Mouse (Mus musculus): Measurements from ENCODE around the gene Rabgap1l. TPM values are rescaled to one million over a fixed set of nuclear protein-coding genes. Genes with fewer than 3 reads are reported as not detected.

Gene Rabgap1l
- polyA plus RNA-seq, 1 experiment, result 37.1 TPM

- Histone ChIP-seq H3K36me3 (ENCODE audit: control insufficient read depth, insufficient read depth, low read length, poor library complexity, severe bottlenecking) (no peaks in the 10 kb centered on the region), H3K4me3 (ENCODE audit: low read depth, low read length) (no peak overlapping the region), H3K9me3 (replicated peaks; ENCODE audit: control insufficient read depth, insufficient read depth, low read length, poor library complexity, severe bottlenecking) (no peaks in the 10 kb centered on the region), H3K9ac (ENCODE audit: low read depth, poor library complexity, severe bottlenecking) (no peak overlapping the region), H3K27ac (ENCODE audit: insufficient read depth, low read length) (no peak overlapping the region), H3K27me3 (ENCODE audit: control insufficient read depth, insufficient read depth, low read length, poor library complexity, severe bottlenecking) (no peaks in the 10 kb centered on the region), H3K4me1 (ENCODE audit: control insufficient read depth, insufficient read depth, low read length) (no peaks in the 10 kb centered on the region)
- TF ChIP-seq POLR2A (IDR thresholded peaks at IDR 0.05; ENCODE audit: insufficient read depth, low read length) (no peak), EP300 (IDR thresholded peaks at IDR 0.05; ENCODE audit: insufficient read depth, low read depth, low read length) (no peak), CTCF (IDR thresholded peaks at IDR 0.05; ENCODE audit: low read depth, low read length) (no peak)
These were observed 529.2 kb downstream of the Rabgap1l start for GRCm38 (mm10) chr1:160263630-160264346.

- H3K27me3 ChIP-seq (ENCODE audit: control insufficient read depth, insufficient read depth, low read length, poor library complexity, severe bottlenecking), result no peaks in the 10 kb centered on the region
- TF ChIP-seq CTCF (IDR thresholded peaks at IDR 0.05; ENCODE audit: low read depth, low read length), result no peak
- TF ChIP-seq EP300 (IDR thresholded peaks at IDR 0.05; ENCODE audit: insufficient read depth, low read depth, low read length), result no peak
- TF ChIP-seq POLR2A (IDR thresholded peaks at IDR 0.05; ENCODE audit: insufficient read depth, low read length), result no peak
- H3K9ac ChIP-seq (ENCODE audit: low read depth, poor library complexity, severe bottlenecking), result no peak overlapping the region
- H3K4me1 ChIP-seq (ENCODE audit: control insufficient read depth, insufficient read depth, low read length), result no peaks in the 10 kb centered on the region
- H3K4me3 ChIP-seq (ENCODE audit: low read depth, low read length), result no peak overlapping the region
- H3K27ac ChIP-seq (ENCODE audit: insufficient read depth, low read length), result no peak overlapping the region
- H3K9me3 ChIP-seq (replicated peaks; ENCODE audit: control insufficient read depth, insufficient read depth, low read length, poor library complexity, severe bottlenecking), result no peaks in the 10 kb centered on the region
- no peaks in the 10 kb centered on the region for H3K36me3 ChIP-seq (ENCODE audit: control insufficient read depth, insufficient read depth, low read length, poor library complexity, severe bottlenecking)
These were observed 530.0 kb downstream of the Rabgap1l start for GRCm38 (mm10) chr1:160263053-160263452.

GRCm38 (mm10) chr1:160262415-160262814, 530.6 kb downstream of the Rabgap1l start:
- Histone ChIP-seq H3K27me3 (ENCODE audit: control insufficient read depth, insufficient read depth, low read length, poor library complexity, severe bottlenecking) (no peaks in the 10 kb centered on the region), H3K36me3 (ENCODE audit: control insufficient read depth, insufficient read depth, low read length, poor library complexity, severe bottlenecking) (no peaks in the 10 kb centered on the region), H3K9ac (ENCODE audit: low read depth, poor library complexity, severe bottlenecking) (no peak overlapping the region), H3K9me3 (replicated peaks; ENCODE audit: control insufficient read depth, insufficient read depth, low read length, poor library complexity, severe bottlenecking) (no peaks in the 10 kb centered on the region), H3K27ac (ENCODE audit: insufficient read depth, low read length) (no peak overlapping the region), H3K4me1 (ENCODE audit: control insufficient read depth, insufficient read depth, low read length) (no peaks in the 10 kb centered on the region), H3K4me3 (ENCODE audit: low read depth, low read length) (no peak overlapping the region)
- no peak for TF ChIP-seq EP300 (IDR thresholded peaks at IDR 0.05; ENCODE audit: insufficient read depth, low read depth, low read length)
- no peak for TF ChIP-seq POLR2A (IDR thresholded peaks at IDR 0.05; ENCODE audit: insufficient read depth, low read length)
- no peak for TF ChIP-seq CTCF (IDR thresholded peaks at IDR 0.05; ENCODE audit: low read depth, low read length)

GRCm38 (mm10) chr1:160261849-160262248, 531.2 kb downstream of the Rabgap1l start:
- H3K4me3 ChIP-seq (ENCODE audit: low read depth, low read length), result no peak overlapping the region
- TF ChIP-seq POLR2A (IDR thresholded peaks at IDR 0.05; ENCODE audit: insufficient read depth, low read length), result no peak
- TF ChIP-seq CTCF (IDR thresholded peaks at IDR 0.05; ENCODE audit: low read depth, low read length), result no peak
- TF ChIP-seq EP300 (IDR thresholded peaks at IDR 0.05; ENCODE audit: insufficient read depth, low read depth, low read length), result no peak
- no peaks in the 10 kb centered on the region for H3K9me3 ChIP-seq (replicated peaks; ENCODE audit: control insufficient read depth, insufficient read depth, low read length, poor library complexity, severe bottlenecking)
- H3K4me1 ChIP-seq (ENCODE audit: control insufficient read depth, insufficient read depth, low read length), result no peaks in the 10 kb centered on the region
- no peak overlapping the region for H3K9ac ChIP-seq (ENCODE audit: low read depth, poor library complexity, severe bottlenecking)
- no peaks in the 10 kb centered on the region for H3K27me3 ChIP-seq (ENCODE audit: control insufficient read depth, insufficient read depth, low read length, poor library complexity, severe bottlenecking)
- no peak overlapping the region for H3K27ac ChIP-seq (ENCODE audit: insufficient read depth, low read length)
- H3K36me3 ChIP-seq (ENCODE audit: control insufficient read depth, insufficient read depth, low read length, poor library complexity, severe bottlenecking), result no peaks in the 10 kb centered on the region

GRCm38 (mm10) chr1:160260605-160261004, 532.4 kb downstream of the Rabgap1l start:
- Histone ChIP-seq H3K9ac (ENCODE audit: low read depth, poor library complexity, severe bottlenecking) (no peak overlapping the region), H3K4me3 (ENCODE audit: low read depth, low read length) (no peak overlapping the region), H3K27me3 (ENCODE audit: control insufficient read depth, insufficient read depth, low read length, poor library complexity, severe bottlenecking) (no peaks in the 10 kb centered on the region), H3K9me3 (replicated peaks; ENCODE audit: control insufficient read depth, insufficient read depth, low read length, poor library complexity, severe bottlenecking) (no peaks in the 10 kb centered on the region), H3K36me3 (ENCODE audit: control insufficient read depth, insufficient read depth, low read length, poor library complexity, severe bottlenecking) (no peaks in the 10 kb centered on the region), H3K27ac (ENCODE audit: insufficient read depth, low read length) (no peak overlapping the region), H3K4me1 (ENCODE audit: control insufficient read depth, insufficient read depth, low read length) (no peaks in the 10 kb centered on the region)
- no peak for TF ChIP-seq POLR2A (IDR thresholded peaks at IDR 0.05; ENCODE audit: insufficient read depth, low read length)
- no peak for TF ChIP-seq EP300 (IDR thresholded peaks at IDR 0.05; ENCODE audit: insufficient read depth, low read depth, low read length)
- no peak for TF ChIP-seq CTCF (IDR thresholded peaks at IDR 0.05; ENCODE audit: low read depth, low read length)

GRCm38 (mm10) chr1:160259884-160260283, 533.1 kb downstream of the Rabgap1l start:
- Histone ChIP-seq H3K4me3 (ENCODE audit: low read depth, low read length) (no peak overlapping the region), H3K9me3 (replicated peaks; ENCODE audit: control insufficient read depth, insufficient read depth, low read length, poor library complexity, severe bottlenecking) (no peaks in the 10 kb centered on the region), H3K36me3 (ENCODE audit: control insufficient read depth, insufficient read depth, low read length, poor library complexity, severe bottlenecking) (no peaks in the 10 kb centered on the region), H3K27me3 (ENCODE audit: control insufficient read depth, insufficient read depth, low read length, poor library complexity, severe bottlenecking) (no peaks in the 10 kb centered on the region), H3K27ac (ENCODE audit: insufficient read depth, low read length) (no peak overlapping the region), H3K4me1 (ENCODE audit: control insufficient read depth, insufficient read depth, low read length) (no peaks in the 10 kb centered on the region), H3K9ac (ENCODE audit: low read depth, poor library complexity, severe bottlenecking) (no peak overlapping the region)
- TF ChIP-seq CTCF (IDR thresholded peaks at IDR 0.05; ENCODE audit: low read depth, low read length) (no peak), EP300 (IDR thresholded peaks at IDR 0.05; ENCODE audit: insufficient read depth, low read depth, low read length) (no peak), POLR2A (IDR thresholded peaks at IDR 0.05; ENCODE audit: insufficient read depth, low read length) (no peak)
